Mouse (Mus musculus) heart, adult 11 months (tissue): Measurements from ENCODE around the gene Grb2.

Experiments used
- DNase-seq: peaks from one replicate; pipeline ENCODE4 v3.0.0; 2022

Grb2 gene

DNA sequence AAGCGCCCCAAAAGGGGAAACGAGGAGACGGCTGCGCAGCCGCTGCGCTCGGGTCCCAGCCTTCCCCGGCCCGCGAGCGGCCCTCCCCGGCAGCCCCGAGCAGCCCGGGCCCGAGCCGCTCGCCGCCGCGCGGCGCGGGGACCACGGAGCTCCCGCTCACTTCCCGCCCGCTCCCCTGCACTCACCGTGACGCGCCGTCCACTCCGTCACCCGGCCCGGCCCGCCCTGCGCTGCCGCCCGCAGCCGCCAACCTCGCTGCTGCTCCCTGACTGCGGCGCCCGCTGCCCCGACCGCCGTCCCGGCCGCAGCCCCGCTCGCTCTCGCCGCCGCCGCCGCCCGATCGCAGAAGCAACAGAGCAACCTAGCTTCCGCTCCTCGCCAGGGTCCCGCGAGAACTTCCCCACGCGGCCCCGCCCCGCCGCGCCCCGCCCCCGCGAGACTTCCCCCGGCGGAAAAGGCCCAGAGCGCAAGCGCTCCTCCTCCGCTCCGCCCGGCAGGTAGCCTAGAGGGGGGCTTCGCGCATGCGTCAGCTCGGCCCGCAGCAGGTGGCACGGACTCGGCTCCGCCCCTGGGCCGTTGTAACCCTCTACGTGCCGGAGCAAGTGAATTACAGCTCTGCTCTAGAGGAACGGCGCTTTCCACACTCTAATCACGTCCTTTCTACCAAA, at the start of gene Grb2:
Gene Grb2 (minus strand): TSS at position 389 of the 668 bp plus-strand sequence.
- DNase-seq, result peak; percentile 100

DNA sequence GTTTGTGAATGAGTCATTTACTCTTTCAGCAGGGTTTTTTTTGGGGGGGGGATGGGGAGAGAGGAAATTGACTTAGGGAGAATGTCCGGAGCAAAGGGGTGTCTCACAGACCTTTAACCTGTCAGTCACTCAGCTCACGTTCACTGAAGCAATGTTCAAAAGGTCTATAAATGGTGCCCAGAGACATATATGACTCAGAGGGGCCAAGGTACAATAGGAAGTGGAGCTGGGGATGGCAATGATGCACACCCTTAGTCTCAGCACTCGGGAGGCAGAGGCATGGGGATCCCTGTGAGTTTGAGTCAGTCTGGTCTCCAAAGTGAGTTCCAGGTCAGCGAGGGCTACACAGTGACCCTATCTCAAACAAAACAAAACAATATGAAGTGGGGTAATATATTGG, 45.1 kb upstream of the Grb2 start:
- no peak for DNase-seq

DNA sequence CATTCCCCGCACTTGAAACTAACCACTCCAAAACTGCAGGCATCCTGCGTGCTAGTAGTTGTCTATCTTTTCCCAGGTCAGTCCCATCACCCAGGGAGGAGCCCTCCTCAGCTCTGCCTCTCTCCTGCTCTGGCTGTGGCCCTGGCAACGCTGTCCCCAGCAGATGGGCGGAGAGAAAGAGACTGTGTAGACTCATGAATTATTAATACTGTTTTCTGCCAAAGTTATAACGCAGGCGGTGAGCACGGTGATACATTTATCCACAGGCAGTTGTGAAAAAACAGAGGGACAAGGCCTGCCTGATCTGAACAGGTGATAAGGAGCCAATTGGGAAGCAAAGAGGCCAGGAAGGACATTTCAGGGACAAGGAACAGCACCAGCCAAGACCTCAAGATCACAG, 44.3 kb upstream of the Grb2 start:
- no peak for DNase-seq

DNA sequence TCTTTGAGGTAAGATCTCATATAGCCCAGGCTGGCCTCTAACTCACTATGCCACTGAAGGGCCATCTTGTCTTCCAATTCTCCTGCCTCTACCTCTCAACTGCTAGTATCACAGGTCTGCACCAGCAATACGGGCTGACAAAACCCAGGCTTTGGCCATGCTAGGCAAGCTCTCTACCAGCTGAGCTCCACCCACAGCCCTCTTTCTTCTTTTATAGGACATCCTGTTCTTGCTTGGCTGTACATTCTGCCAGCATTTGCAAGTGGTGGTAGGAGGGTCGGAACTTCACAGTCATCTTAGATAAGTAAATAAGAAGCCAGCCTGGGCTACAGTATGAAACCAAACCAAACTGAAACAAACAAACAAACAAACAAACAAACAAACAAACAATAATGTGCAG, 43.3 kb upstream of the Grb2 start:
- DNase-seq, result no peak

DNA sequence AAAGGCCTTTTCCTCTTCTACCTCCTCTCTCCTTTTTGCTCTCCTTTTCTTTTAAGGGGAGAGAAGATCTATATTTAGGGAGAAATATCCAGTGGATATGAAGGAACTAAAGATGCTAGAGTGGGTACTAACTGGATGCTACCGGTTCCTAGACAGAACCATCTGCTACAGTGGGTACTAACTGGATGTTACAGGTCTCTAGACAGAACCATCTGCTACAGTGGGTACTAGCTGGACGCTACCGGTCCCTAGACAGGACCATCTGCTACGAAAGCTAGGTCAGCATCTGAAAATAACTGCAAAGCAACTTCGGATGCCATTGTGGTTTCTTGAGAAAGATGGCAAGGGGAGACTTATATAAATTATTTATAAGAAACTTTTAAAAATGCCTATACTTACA, 41.4 kb upstream of the Grb2 start:
- no peak for DNase-seq

DNA sequence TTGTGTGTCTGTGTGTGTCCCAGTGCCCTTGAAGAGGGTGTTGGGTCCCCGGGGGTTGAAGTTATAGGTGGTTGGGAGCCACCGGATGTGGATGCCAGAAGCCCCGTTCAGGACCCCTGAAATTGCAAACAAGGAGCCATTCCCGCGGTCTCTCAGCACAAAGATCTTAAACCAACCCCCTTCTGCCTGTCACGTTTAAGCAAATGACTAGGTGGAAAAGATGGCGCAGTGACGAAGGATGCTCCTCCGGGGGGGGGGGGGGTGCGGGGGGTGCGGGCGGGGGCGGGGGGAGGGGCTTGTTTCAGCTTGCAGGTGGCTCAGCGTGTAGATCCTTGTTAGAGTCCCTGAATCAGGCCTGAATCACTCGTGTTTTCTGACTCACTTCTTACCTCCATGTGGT, 39.0 kb upstream of the Grb2 start:
- no peak for DNase-seq

DNA sequence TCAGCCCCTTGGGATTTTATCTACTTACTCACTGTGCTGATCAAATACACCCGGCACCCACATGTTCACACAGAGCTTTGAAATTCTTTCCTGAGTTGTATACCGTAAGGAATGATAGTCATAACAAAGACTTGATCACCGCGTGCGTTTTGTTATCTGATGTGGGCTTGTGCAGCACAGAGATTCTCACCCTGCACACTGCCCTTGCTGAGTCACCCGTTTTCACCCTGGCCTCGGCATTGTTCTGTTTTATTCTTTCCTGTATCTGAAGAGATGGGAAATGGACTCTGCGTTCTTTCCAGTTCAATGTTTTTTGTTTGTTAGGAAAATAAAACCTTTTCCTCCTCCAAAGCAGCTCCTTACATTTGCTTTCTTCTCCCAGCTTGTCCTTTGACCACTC, 38.4 kb upstream of the Grb2 start:
- no peak for DNase-seq

DNA sequence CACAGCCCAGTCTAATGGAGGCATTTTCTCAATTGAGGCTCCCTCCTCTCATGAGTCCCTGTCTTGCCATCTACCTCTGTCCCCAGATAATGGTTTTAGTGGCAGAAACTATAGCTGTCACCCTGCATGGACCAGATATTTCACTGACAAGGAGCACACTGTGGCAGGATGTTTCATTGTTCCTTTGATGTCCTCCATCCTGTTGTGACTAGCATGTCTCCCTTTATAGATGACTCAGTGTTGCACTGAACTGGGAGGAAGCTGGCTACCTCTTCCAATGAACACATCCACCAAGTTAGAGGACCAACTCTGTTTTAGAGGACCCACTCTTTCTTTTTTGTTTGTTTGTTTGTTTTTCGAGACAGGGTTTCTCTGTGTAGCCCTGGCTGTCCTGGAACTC, 37.7 kb upstream of the Grb2 start:
- DNase-seq, result no peak

DNA sequence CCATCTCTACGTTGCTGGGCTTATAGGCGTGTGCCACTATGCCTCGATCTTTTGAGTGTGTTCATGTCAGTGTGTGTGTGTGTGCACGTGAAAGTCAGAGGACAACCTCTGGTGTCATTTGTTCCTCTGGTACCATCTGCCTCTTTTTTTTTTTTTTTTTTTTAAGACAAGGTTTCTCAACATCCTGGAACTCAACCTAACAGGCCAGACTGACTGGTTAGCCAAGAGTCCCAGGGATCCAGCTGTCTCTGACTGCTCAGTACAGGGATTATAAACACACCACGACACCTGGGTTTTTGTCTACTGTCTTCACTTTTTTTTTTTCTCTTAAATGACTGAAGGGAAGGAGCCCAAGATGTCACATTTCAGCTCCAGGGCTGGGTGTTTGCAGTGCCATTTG, 36.0 kb upstream of the Grb2 start:
- DNase-seq, result no peak

DNA sequence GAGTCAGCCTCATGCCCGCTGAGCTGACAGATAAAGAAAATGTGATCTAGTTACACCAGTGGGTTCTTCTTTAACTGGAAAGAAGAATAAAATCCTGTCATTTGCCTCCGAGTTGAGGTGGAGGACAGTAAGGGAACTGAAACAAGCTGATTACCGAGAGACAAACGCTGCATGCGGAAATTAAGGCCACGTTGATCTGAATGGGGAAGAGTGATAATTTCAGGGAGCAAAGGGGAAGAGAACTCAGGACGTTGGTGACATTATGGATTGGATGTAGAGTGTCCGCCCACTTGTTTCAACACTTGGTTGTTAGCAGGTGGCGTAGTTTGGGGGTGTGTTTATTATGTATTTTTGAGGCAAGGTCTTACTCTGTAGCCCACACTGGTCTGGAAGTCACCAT, 34.5 kb upstream of the Grb2 start:
- DNase-seq, result no peak

DNA sequence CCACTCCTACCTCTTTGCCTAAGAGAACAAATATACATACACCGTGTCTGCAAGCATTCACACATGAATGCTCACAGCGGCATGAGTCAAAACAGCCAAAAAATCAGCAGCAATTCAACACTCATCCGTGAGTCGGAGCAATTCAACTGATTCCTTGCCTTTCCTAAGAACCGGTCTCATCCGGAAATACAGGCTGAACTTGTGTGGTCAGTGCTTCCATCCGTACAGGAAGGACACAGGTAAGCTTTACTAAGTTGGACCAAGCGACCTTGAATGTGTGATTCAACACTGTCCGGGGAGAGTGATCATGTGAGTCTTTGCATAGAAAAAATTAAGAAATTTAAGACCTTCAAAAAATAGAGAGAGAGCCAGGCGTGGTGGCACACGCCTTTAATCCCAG, 32.7 kb upstream of the Grb2 start:
- DNase-seq, result no peak

DNA sequence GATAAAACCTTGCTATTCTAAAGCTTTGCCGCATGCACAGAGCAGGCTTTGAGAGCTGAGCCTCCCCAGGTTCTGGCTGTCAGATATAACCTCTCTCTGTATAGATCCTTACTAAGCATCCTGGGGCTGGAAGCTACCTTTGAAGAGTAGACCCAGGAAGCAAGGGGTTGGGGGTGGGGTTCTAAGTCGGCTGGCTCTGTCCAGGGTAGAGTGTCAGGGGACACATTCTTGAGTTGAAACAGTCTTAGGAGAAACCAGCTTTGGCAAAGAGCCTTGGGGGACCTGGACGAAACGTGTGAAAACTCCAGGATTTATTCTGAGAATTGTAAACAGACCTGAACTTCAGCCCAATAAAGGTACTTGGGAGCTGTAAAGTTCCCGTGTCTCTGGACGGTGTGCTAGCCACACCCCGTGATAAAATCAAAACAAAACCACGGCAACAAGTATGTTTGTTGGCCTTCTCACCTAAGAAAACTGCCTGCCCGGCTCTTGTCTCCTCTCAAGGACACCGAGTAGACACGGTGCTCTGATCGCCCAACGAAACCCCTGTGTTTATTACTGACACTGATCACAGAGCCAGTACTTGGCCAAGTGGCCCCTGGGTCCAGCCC, 30.0 kb upstream of the Grb2 start:
- no peak for DNase-seq

DNA sequence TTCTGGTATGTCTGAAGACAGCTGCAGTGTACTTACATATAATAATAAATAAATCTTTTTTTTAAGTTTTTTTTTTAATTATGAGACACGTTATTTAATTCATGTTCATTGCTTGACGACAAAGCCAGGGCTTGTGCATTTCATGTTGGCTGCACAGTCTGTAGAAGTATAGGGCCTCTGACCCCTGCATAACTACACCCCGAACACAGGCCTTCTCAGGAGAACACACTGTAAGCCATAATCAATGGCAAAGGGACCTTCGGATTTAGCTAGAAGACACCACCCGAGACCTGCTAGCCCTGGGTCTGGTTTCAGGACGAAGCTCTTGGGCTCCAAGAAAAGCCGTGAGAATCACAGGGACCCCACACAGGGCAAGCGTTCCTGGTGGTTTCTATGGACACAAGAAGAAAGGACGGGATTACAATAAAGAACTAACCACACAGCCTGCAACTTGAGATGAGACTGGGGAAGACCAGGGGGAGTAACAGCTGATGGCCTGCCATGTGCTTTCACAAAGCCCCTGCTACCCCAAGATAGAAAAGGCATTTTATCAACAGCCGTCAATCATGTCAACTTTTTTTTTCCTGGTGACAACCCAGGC, 29.3 kb upstream of the Grb2 start:
- no peak for DNase-seq

DNA sequence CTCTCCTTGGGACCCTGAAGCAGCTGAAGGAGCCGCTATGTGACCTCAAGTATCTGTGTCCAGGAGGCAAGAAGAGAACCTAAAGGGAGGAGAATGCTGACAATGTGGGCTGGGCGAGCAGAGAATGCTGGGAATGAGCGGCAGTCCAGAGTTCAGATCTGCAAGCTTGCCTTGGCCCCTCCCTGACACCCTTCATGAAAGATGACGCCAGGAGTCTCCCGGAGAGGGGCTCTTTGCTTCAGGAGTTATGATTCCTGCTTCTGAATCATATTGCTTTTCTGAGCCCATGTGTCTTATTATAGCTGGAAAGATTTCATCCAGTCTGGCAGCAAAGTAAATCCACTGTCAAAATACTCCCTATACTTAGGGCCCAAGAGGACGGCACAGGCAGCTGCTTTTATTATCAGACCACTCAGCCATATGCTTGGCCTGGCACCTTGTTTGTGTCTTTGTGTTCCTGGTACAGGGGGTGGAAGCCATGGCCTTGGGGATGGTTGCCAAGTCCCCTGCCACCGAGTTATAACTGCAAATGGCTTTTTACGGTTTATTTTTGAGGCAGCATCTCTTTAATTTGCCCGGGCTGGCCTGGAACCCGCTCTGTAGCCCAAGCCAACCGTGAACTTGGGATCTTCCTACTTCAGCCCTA, 25.8 kb upstream of the Grb2 start:
- no peak for DNase-seq

DNA sequence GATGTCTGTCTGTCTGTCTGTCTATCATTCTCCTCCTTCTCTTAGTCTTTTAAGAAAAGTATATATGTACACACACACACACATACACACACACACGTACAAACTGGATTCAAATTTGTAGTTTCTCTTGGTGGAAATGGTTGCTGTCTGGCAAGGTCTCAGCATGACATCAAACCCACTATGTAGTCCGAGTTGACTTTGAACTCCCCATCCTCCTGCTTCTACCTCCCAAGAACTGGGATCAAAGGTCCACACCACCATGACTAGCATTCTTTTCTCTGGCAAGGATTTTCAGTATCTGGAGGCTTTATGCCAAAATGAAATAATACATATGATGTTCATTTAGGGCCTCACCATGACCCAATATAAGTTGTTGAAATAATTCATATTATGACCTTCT, 14.8 kb upstream of the Grb2 start:
- no peak for DNase-seq

DNA sequence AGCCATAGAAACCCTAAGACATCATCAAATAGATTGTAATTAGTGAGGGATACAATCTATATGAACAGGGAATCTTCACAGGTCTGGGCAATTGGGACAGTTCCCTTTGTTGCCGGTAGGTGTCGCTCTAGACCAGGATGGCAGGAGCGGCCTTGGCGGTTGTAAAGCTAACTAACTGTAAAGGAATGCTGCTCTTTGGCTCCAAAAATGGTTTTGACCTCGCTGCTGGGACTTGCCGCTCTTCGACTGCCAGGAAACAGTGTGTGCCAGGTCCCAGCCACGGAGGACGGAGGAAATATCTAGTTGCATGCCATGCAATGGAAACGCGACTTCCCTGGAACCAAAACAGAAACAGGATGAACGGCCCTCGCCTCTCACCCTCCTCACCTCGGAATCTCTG, 14.2 kb upstream of the Grb2 start:
- peak; percentile 98 for DNase-seq

DNA sequence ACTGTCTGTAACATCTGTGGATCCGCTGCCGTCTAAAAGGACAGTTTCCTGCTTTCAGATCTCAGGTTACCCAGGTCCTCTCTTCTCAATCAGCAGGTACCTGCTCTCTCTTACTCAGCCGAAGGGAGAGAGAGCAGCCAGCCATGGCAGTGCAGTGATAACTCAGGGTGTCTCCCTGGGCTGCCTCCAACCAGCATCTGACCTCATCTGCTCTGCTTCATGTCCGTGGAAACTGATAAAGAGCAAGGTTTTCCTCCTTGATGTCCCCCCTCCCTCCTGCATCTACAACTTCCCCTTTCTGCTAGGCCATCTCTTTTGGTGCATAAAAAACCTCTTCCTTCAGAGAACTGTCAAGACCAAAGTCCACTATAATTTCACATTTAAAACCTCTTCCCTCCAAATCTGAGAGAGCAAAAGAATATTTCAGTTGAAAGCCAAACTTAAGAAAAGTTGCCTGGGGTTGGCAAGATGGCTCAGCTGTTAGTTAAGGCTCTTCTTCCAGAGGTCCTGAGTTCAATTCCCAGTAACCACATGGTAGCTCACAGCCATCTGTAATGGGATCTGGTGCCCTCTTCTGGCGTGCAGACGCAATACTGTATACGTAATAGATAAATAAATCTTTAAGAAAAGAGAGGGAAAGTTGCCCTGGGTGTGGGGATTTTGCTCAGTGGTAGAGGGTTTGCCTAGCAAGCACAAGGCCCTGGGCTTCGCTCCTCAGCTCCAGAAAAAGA, 9.4 kb upstream of the Grb2 start:
- peak; percentile 91 for DNase-seq

DNA sequence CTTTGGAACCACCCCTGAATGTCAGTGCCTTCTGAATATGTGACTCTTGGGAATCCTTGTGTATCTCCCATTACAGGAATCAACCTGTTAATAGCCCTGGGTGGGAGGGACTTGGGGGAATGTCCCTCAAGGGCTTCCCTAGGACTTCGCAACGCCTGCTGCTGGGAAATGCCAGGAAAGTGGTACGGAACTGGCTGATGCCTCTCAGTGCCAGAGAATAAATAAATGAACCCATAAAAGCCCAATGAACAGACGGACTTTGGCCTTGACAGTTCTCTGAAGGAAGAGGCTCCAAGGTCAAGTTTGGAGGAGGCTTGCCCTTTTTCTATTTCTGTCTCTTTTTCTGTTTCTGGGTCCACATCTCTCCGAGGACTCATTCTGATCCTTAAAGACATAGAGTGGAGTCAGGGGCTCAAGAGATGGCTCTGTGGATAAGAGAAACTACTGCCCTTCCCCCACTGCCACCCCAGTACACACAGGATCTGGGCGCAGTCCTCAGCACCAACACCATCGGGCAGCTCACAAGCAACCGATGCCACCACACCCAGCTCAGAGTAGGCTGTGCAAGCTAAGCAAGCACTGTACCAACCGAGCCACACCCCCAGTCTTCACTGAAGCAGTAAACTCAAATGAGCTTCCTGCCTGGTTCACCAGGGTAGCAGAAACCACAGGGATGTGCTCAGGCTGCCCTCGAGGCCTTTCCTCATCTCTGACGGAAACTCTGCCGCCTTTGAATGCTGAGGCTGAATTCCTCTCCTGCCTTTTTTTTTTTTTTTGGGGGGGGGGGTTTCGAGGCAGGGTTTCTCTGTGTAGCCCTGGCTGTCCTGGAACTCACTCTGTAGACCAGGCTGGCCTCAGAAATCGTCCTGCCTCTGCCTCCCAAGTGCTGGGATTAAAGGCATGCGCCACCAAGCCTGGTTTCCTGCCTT, 8.3 kb upstream of the Grb2 start:
- DNase-seq, result peak; percentile 91

DNA sequence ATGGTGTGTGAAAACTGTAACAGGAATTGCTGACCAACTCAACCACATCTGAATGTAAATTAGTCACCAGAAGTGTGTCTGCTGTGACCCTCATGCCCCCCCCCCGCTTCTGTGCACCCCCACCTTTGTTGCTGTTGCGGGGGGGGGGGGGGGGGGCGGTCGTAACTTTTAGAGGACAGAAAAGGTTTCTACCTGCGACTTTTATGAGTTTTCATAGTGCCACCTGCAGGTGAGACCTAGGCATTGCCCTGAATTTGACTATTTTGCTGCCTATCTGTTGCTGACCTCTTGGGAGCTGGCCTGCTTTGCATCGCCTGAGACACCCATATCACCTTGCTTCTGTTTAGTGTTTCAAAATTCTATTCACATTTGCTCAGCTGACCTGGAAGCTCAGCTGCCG, 6.1 kb upstream of the Grb2 start:
- peak; percentile 91 for DNase-seq

DNA sequence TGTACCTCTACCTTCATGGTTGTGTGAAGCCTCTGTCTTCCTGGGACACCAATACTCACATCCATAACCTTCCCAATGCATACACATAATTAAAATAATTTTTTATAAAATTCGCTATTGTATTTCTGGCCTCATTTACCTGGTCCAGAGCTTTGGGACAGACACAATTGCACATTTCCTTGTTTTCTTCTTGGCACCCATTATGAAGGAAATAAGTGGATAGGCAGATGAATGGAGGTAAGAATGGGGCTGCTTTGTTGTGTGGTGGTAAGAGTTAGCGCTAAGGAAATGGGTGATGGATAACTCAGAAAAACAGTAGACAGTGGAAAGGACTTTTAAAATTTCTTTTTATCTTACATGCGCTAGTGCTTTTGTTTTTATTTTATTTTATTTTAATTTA, 5.0 kb upstream of the Grb2 start:
- no peak for DNase-seq

DNA sequence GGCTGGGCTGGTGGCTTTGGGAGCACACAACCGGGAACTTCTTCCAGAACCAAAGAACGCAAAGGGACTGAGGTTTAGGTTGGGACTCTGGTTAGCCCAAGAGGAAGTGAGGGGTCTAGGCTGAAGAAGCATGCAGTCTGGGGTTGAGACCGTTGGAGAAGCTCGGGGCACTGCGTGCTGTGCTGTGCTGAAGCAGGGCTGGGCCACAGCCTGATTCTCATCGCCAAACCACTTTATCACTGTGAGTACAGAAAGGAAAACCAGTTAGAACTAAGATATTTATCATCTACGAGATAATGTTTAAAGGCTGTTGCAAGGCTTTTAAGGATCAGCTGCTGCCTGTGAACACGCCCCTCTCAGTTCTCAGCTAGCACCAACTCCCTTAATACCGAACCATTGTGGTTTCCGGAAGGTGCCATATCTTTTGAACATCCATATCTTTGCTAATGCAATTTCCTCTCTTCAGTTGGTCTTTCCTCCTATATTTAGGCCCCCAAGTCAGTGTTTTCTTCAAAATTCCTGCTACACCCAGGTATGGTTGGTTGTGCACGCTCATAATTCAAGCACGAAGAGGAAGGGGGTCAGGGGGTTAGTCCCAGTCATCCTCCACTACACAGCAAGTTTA, 4.4 kb upstream of the Grb2 start:
- DNase-seq, result no peak

DNA sequence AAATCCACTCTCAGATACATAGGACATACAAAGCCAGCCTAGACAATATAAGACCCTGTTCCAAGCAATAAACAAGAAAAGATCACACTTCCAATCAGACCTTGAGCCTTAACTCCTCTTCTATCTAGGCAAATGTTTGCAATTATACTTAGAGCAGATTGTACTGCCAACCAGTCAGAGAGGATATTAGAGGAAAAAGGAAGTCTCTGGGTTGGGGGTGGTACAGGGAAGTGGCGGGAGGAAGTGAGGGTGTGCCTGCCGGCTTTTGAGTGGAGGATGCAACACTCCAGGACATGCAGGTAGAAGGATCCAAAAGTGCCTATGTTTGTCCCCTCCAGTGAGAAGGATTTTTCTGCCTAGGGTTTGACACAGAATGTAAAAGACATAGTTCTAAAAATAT, 3.9 kb upstream of the Grb2 start:
- peak; percentile 93 for DNase-seq
